11 mouse cellular contexts compared by ENCODE assay signal in the genomic region with DNA sequence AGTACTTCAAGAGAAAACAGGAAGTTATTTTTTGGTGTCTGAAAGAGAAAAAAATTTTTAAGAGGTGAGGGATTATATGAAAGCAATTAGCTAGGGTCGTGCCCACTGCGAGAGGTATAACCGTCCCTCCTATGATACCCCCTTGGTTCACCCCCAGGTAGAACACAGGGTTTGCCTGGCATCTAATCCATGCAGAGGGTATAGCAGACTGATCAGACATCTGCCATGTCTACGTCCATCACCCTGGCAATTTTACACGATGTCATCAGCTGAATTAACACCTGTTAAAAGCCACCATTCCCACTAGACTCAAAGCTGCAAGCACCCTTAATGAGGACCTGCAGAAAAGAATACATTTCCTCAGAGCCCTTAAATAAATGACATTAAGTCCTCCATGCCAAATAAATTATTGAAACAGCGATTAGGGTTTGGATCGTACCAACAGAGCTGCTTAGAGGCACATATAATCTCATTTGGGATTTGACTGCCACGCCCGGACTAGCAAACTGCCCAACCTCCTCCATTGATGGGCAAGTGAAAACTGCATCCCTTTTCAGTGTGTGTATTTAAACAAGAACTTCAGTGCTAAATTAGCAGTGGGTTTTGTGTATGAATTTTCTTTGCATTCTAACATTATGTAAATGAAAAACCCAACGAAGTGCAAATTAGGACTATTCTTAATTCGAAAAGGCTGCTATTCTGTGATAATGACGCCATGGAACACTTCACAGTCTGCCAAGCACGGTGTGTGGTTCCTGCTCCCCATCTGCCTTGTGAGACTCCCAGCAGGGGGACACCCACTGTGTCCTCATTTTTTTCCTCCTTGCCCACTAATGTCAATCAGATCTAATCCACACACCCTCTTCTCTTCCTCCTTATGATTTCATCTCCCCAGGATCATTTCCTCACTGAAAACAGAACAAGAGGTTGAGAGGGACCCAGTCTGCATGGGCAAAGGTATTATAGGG. TPM values are rescaled to one million over a fixed set of nuclear protein-coding genes. Genes with fewer than 3 reads are reported as not detected.
DNase-seq lines count a peak whose midpoint lies in the region.
"Had no signal": no experiment of that assay in that cellular context is flagged by ENCODE, and none has a peak within 500 bp of the region (broad histone marks: within the 10 kb centered on the region; RNA-seq: fewer than 3 reads in every experiment).

No protein-coding gene starts in this region.

- peak; percentile 41 to 72 for DNase-seq in layer of hippocampus, adult 18-20 months (ENCODE audit: low spot score in 2 of 2)
- DNase-seq in layer of hippocampus, postnatal 25 days (ENCODE audit: extremely low spot score in 1 of 2, low spot score in 1 of 2), result no peak
- DNase-seq in B cell, adult 2 months, result peak; percentile 48 to 51
- DNase-seq in cerebellum, adult 18-20 months, result peak; percentile 86
- peak; percentile 65 to 67 for DNase-seq in frontal cortex, postnatal 36 days (ENCODE audit: low spot score in 2 of 2)
- DNase-seq in yolk sac, embryonic 10.5 days (ENCODE audit: low spot score), result no peak
- DNase-seq in urinary bladder, postnatal 4 days (ENCODE audit: low spot score in 2 of 2), result no peak
- DNase-seq: adrenal gland, postnatal 25 days; heart, postnatal 36 days; kidney, adult 18-20 months; lung, postnatal 14 days had no signal

RNA-seq across cellular contexts. Expression of gene Sorl1, which starts 7.0 kb away (rescaled TPM):
- total RNA-seq in layer of hippocampus, adult 18-20 months (2021), result 100 to 1,000 TPM; 189 to 193 TPM
- 100 to 1,000 TPM; 187 to 196 TPM for total RNA-seq in layer of hippocampus, postnatal 25 days (2021)

Comparison
In these comparisons a context has a peak if more than half of its experiments do, and no peak if none do; other contexts are left out.
1. DNase-seq: peak in layer of hippocampus, adult 18-20 months (2 of 2), B cell, adult 2 months (2 of 2), cerebellum, adult 18-20 months (2 of 2) and frontal cortex, postnatal 36 days (2 of 2); none in layer of hippocampus, postnatal 25 days (0 of 2), yolk sac, embryonic 10.5 days (single experiment) and urinary bladder, postnatal 4 days (0 of 2).